Mouse (Mus musculus) liver, embryonic 11.5 days (tissue): ENCODE measurements around the gene Smarcal1. TPM values are rescaled to one million over a fixed set of nuclear protein-coding genes. Genes with fewer than 3 reads are reported as not detected.

Experiments used
- ATAC-seq: fragments of 200-750 bp; cut with Nextera tagmentation; replicated peaks from 2 replicates; pipeline ENCODE4 v1.8.0; 2017; ENCODE audit warnings: moderate number of reproducible peaks, mild to moderate bottlenecking, moderate TSS enrichment, moderate library complexity; ENCODE audit not compliant: low FRiP score
- DNase-seq: peaks from one replicate; pipeline ENCODE4 v3.0.0-alpha.2; 2017; ENCODE audit warnings: low spot score
- H3K27ac ChIP-seq: fragments of 300-500 bp; sonication (generic); 2 replicates; pipeline ENCODE4 v1.5.1; 2014; ENCODE audit warnings: mild to moderate bottlenecking, low read depth, low read length, control low read depth
- H3K27me3 ChIP-seq: fragments of 300-500 bp; sonication (generic); replicated peaks from 2 replicates; pipeline ENCODE4 v1.6.1; 2014; ENCODE audit warnings: low read length, mixed read lengths; ENCODE audit not compliant: control insufficient read depth, insufficient read depth
- H3K36me3 ChIP-seq: fragments of 300-500 bp; sonication (generic); 2 replicates; pipeline ENCODE4 v1.6.1; 2014; ENCODE audit warnings: mild to moderate bottlenecking, low read length, moderate library complexity, mixed read lengths; ENCODE audit not compliant: control insufficient read depth, insufficient read depth
- H3K4me1 ChIP-seq: fragments of 300-500 bp; sonication (generic); replicated peaks from 2 replicates; pipeline ENCODE4 v1.6.1; 2014; ENCODE audit warnings: low read length, mixed read lengths; ENCODE audit not compliant: control insufficient read depth, insufficient read depth
- H3K4me2 ChIP-seq: fragments of 300-500 bp; sonication (generic); 2 replicates; pipeline ENCODE4 v1.6.1; 2014; ENCODE audit warnings: mild to moderate bottlenecking, control low read depth, moderate library complexity
- H3K4me3 ChIP-seq: fragments of 300-500 bp; sonication (generic); 2 replicates; pipeline ENCODE4 v1.5.1; 2014; ENCODE audit warnings: low read depth, low read length, control low read depth
- H3K9ac ChIP-seq: fragments of 300-500 bp; sonication (generic); 2 replicates; pipeline ENCODE4 v1.6.1; 2014; ENCODE audit warnings: low read depth, low read length, control low read depth
- H3K9me3 ChIP-seq: fragments of 300-500 bp; sonication (generic); 2 replicates; pipeline ENCODE4 v1.6.1; 2016; ENCODE audit warnings: low read length, inconsistent platforms, mixed read lengths; ENCODE audit not compliant: control insufficient read depth
- WGBS: fragments of 180-500 bp; shearing (Covaris S2); extraction: QIAGEN DNeasy Blood & Tissue Kit; methylation state at CpG from one replicate; pipeline ENCODE4 v1.1.7; 2014; 5-methylcytosine and 5-hydroxymethylcytosine counted together
- polyA plus RNA-seq: library from polyadenylated mRNA; unstranded; fragments of >200 nt; fragmentation: Nextera tagmentation; extraction: Ambion mirVana; gene quantifications from 2 replicates; pipeline ENCODE4 v1.2.1, GENCODE M21; 2014

The Smarcal1 gene
- polyA plus RNA-seq, 1 experiment from 2014 or later: 18.7 TPM

DNA sequence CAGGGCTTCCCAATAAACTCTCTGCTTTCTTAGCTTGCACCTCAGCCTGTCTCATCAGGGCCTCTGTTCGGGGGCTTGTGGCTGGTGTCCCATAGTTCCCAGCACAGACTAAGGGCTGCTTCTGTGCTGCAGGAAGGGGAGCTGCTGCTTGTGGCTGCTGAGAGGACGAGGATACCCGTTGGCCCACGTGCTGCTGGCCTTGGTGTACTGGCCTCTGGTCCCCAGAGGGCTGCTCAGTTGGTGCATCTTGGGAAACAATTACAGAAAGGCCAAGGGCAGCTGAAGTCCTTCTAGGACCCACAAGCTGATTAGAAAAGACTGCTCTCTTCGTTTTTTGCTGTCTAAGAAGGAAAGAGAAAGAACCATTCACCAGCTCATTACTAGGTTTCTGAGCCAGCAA lies 13.2 kb downstream of the Smarcal1 start:
- 82% methylated on average over 5 of the region's 5 CpGs for WGBS
- H3K36me3 ChIP-seq: peaks cover 5% of the 10 kb centered on the region; the same call in 1 of the 2 replicates

DNA sequence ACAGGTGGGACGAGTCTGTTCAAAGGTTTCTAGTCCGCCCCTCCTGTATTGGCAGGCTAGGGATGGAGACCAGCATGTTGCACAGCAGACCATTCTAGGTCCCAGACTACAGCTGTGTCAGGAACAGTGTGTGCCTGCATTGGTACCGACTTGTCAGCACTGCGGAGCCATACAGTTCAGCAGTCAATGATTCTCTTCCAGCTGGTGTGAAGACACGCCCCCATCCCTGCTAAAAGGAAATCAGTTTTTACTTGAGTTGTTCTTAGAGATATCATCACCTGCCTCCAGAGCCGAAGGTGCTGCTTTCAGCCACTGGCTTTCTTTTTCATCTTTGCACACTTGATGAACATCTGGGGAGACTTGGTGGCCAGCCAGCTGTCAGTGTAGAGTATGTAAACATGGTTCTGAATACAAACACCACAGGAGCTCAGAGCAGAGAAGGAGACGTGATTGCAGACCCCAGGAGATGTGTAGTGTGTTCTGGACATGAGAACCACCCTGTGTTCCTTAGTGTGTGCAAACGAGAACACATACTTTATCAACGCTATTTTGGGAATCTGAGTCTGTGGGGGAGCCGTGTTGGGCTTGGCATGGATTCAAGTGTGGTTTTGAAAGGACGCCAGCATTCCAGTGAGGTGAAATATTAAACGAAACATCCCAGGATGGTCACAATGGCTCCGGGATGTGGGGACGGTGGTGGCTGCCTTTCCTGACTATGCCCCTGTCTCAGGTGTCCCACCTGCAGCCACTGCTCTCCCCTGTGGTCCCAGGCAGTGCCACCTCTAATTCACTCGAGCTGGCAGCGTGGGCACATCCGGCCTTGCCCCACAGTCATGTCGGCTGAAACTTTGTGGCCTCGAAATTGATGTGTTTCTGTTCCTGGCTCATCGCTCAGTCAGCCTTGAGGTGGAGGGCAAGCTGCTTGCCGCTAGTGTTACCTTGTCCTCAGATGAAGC lies 16.4 kb downstream of the Smarcal1 start:
- H3K4me1 ChIP-seq: no peaks in the 10 kb centered on the region
- ATAC-seq: no peak
- 82% methylated on average over 21 of the region's 21 CpGs for WGBS
- no peak overlapping the region for H3K4me2 ChIP-seq
- no peak overlapping the region for H3K9ac ChIP-seq
- no peak overlapping the region for H3K4me3 ChIP-seq
- no peak for DNase-seq
- no peaks in the 10 kb centered on the region for H3K9me3 ChIP-seq
- peaks cover 13% of the 10 kb centered on the region; the same call in 1 of the 2 replicates for H3K36me3 ChIP-seq
- no peak overlapping the region for H3K27ac ChIP-seq
- no peaks in the 10 kb centered on the region for H3K27me3 ChIP-seq

More for the DNA sequence above, 13.2 kb downstream of the Smarcal1 start:
- no peaks in the 10 kb centered on the region for H3K9me3 ChIP-seq
- no peak overlapping the region for H3K9ac ChIP-seq
- no peak overlapping the region for H3K4me3 ChIP-seq
- no peak overlapping the region for H3K27ac ChIP-seq
- H3K4me2 ChIP-seq: no peak overlapping the region
- no peak for DNase-seq
- H3K27me3 ChIP-seq: no peaks in the 10 kb centered on the region
- no peaks in the 10 kb centered on the region for H3K4me1 ChIP-seq
- ATAC-seq: no peak

DNA sequence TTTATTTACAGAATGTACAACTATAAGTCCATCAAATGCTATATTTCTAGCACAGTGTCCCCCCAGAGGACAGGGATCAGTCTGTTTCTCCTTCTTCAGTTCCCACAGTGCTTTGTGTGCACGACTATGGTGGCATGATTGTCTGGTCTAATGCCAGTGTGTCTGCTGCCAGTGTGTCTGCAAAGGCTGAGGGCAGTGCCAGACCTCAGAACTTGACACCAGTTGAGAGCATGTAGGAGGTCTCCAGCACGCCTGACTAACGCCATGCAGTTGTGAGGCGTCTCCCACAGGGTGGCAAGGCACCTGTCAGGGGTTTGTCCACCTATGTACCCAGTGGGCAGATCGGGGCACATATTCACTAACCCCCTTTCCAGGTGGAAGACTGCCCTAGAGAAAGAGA lies 17.7 kb downstream of the Smarcal1 start:
- H3K36me3 ChIP-seq: peaks cover 13% of the 10 kb centered on the region; the same call in 1 of the 2 replicates
- 88% methylated on average over 5 of the region's 5 CpGs for WGBS
- no peak for DNase-seq

DNA sequence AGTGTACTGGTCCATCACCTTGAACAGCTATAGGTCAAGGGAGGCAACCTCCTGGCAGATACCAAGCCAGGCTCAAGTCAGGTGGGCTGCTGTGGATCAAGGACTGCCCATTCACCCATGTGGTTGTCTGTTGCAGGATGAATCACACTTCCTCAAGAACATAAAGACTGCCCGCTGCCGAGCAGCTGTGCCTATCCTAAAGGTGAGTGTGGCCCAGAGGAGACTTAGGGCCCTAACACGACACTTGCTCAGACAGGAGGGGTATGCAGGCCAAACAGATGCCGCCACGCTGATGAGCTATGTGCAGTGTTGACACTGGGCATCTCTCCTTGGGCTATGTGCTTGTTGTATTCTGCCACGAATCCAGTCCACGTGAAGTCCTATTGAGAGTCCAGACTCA lies 18.2 kb downstream of the Smarcal1 start:
- H3K36me3 ChIP-seq: peaks cover 13% of the 10 kb centered on the region; the same call in 1 of the 2 replicates
- ATAC-seq: no peak
- H3K4me3 ChIP-seq: no peak overlapping the region
- DNase-seq: no peak
- H3K9ac ChIP-seq: no peak overlapping the region
- no peaks in the 10 kb centered on the region for H3K27me3 ChIP-seq
- H3K4me2 ChIP-seq: no peak overlapping the region
- 87% methylated on average over 7 of the region's 7 CpGs for WGBS
- no peak overlapping the region for H3K27ac ChIP-seq
- H3K4me1 ChIP-seq: no peaks in the 10 kb centered on the region
- H3K9me3 ChIP-seq: no peaks in the 10 kb centered on the region

More for the DNA sequence above, 17.7 kb downstream of the Smarcal1 start:
- Histone ChIP-seq H3K27ac (no peak overlapping the region), H3K4me1 (no peaks in the 10 kb centered on the region), H3K9ac (no peak overlapping the region), H3K4me3 (no peak overlapping the region), H3K4me2 (no peak overlapping the region), H3K9me3 (no peaks in the 10 kb centered on the region), H3K27me3 (no peaks in the 10 kb centered on the region)
- ATAC-seq: no peak

DNA sequence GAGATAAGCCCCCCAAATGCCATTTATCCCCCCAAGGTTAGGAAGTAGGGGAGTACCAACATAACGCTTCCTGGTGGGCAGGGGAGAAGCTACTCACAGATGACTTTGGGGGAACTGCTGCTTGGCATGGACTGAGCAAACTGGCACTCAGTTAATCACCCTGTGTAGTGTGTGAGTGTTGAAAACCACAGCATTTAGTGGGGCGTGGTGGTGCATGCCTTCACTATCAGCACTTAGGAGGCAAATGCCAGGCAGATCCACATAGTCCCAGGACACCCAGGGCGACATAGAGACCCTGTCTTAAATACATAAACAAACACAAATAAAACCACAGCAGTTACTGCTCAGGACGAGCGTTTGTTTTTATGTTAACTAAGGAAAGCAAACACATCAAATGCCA lies 19.1 kb downstream of the Smarcal1 start:
- Histone ChIP-seq H3K9ac (no peak overlapping the region), H3K27me3 (no peaks in the 10 kb centered on the region), H3K36me3 (peaks cover 13% of the 10 kb centered on the region; the same call in 1 of the 2 replicates), H3K4me2 (no peak overlapping the region), H3K4me1 (no peaks in the 10 kb centered on the region), H3K27ac (no peak overlapping the region), H3K9me3 (no peaks in the 10 kb centered on the region), H3K4me3 (no peak overlapping the region)
- WGBS: 75% methylated on average over 5 of the region's 5 CpGs
- DNase-seq (no peak), ATAC-seq (no peak)

DNA sequence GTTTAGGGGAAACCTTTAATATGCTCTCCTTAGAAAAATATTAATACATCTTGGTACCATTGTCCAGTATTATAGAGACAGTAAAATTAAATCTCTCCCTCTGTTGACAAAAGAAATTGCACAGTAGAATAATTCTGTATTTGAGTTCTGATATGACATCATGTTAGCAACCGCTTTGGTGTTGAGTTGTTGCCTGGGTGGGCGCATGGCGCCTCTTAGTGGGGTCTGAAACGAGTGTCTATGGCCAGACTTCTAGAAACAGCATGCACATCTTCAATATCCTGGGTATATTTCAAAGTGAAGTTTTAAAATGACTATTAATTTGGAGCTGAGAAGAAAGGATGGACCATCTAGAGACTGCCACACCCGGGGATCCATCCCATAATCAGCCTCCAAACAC lies 19.8 kb downstream of the Smarcal1 start:
- Histone ChIP-seq H3K36me3 (peaks cover 13% of the 10 kb centered on the region; the same call in 1 of the 2 replicates), H3K27me3 (no peaks in the 10 kb centered on the region), H3K4me2 (no peak overlapping the region), H3K4me3 (no peak overlapping the region), H3K4me1 (no peaks in the 10 kb centered on the region), H3K9ac (no peak overlapping the region), H3K9me3 (no peaks in the 10 kb centered on the region), H3K27ac (no peak overlapping the region)
- no peak for ATAC-seq
- no peak for DNase-seq
- WGBS: 90% methylated on average over 5 of the region's 5 CpGs

DNA sequence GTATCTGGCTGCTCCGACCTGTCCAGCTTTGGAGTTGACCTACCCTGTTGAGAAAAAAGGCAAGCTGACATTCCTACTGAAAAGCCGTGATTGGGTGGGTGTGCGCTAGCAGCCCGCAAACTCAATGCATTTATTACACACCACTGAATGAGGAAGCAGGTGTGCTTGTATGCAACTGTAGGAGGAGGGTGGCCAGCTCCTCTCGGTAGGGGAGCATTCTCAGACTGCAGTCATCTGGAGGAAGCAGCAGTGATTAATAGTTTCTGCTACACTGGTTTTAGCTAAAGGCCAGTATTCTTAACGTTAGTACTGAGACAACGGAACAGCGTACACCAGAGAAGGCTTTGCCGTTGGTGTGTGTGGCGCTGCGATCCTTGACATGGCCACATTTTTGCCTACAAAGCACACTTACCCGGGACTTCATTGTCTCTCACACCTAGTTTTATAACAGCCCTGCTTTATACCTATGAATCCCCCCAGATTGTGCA lies 23.2 kb downstream of the Smarcal1 start:
- Histone ChIP-seq H3K4me3 (no peak overlapping the region), H3K4me1 (no peaks in the 10 kb centered on the region), H3K27me3 (no peaks in the 10 kb centered on the region), H3K4me2 (no peak overlapping the region), H3K36me3 (peaks cover 11% of the 10 kb centered on the region; the same call in 1 of the 2 replicates), H3K9me3 (no peaks in the 10 kb centered on the region), H3K9ac (no peak overlapping the region), H3K27ac (no peak overlapping the region)
- 88% methylated on average over 12 of the region's 12 CpGs for WGBS
- no peak for ATAC-seq
- DNase-seq: no peak

DNA sequence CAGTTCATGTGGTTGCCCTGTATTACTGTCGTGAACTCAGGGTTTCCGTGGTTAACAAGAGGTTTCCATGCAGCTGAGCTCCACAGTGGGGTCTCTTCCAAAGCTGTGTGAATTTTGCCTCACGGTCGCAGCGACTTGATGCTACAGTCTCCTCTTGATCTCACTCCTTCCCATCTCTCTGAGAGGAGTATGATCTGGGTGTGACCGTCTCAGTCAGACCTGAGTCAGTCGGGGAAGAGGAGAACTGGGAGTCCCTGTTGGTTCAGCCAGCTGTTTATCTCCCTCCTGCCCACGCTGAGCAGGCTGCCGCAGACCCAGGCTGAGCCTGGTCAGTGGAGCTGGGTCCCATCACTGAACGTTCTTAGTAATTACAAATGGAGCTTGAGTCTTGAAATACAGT lies 26.1 kb downstream of the Smarcal1 start:
- H3K27me3 ChIP-seq: no peaks in the 10 kb centered on the region
- peaks cover 11% of the 10 kb centered on the region; the same call in 1 of the 2 replicates for H3K36me3 ChIP-seq
- no peak overlapping the region for H3K4me2 ChIP-seq
- H3K4me3 ChIP-seq: no peak overlapping the region
- no peak overlapping the region for H3K27ac ChIP-seq
- H3K9me3 ChIP-seq: no peaks in the 10 kb centered on the region
- WGBS: 77% methylated on average over 10 of the region's 10 CpGs
- no peak for ATAC-seq
- DNase-seq: no peak
- no peak overlapping the region for H3K9ac ChIP-seq
- no peaks in the 10 kb centered on the region for H3K4me1 ChIP-seq
